In genomic region chr9:31009334-31009733, GRCm38 (mm10) we compare ENCODE assay signal across 34 mouse cellular contexts. TPM values are rescaled to one million over a fixed set of nuclear protein-coding genes. Genes with fewer than 3 reads are reported as not detected.
DNase-seq lines count a peak whose midpoint lies in the region; ATAC-seq and TF ChIP-seq lines count a peak whose summit lies in the region.
"Had no signal": no experiment of that assay in that cellular context is flagged by ENCODE, and none has a peak within 500 bp of the region (broad histone marks: within the 10 kb centered on the region; RNA-seq: fewer than 3 reads in every experiment).

No protein-coding gene starts in this region.

- H3K27me3 ChIP-seq in stomach, postnatal 0 days (ENCODE audit: control insufficient read depth, insufficient read depth, low read length) = no peaks in the 10 kb centered on the region
- no peaks in the 10 kb centered on the region for H3K27me3 ChIP-seq in kidney, embryonic 15.5 days
- H3K27me3 ChIP-seq: embryonic facial prominence, embryonic 15.5 days; forebrain, embryonic 13.5 days; heart, embryonic 12.5 days; limb, embryonic 15.5 days; liver, embryonic 13.5 days; neural tube, embryonic 15.5 days; stomach, embryonic 15.5 days had no signal

- peak overlapping the region; percentile 18; the same call in 1 of the 2 replicates for H3K27ac ChIP-seq in embryonic fibroblast, embryonic 13.5 days (ENCODE audit: insufficient read depth, low read length)
- no peak overlapping the region for H3K27ac ChIP-seq in stomach, postnatal 0 days (replicated peaks)
- no peak overlapping the region for H3K27ac ChIP-seq in kidney, embryonic 15.5 days
- H3K27ac ChIP-seq: embryonic facial prominence, embryonic 10.5 days; embryonic facial prominence, embryonic 15.5 days; forebrain, embryonic 13.5 days; heart, adult 2 months; hindbrain, embryonic 14.5 days; limb, embryonic 10.5 days; limb, embryonic 15.5 days; liver, embryonic 13.5 days; neural tube, embryonic 15.5 days; stomach, embryonic 15.5 days had no signal

- TF ChIP-seq EP300 in stomach, postnatal 0 days (optimal IDR thresholded peaks at IDR 0.05) = no peak

- peaks cover 7% of the 10 kb centered on the region; the same call in 1 of the 2 replicates for H3K4me1 ChIP-seq in embryonic fibroblast, embryonic 13.5 days (ENCODE audit: control insufficient read depth, insufficient read depth, low read length)
- no peaks in the 10 kb centered on the region for H3K4me1 ChIP-seq in stomach, postnatal 0 days (replicated peaks; ENCODE audit: control insufficient read depth, insufficient read depth)
- H3K4me1 ChIP-seq in kidney, embryonic 15.5 days = no peaks in the 10 kb centered on the region
- H3K4me1 ChIP-seq: forebrain, embryonic 13.5 days; limb, embryonic 15.5 days; liver, embryonic 13.5 days; neural tube, embryonic 15.5 days; stomach, embryonic 15.5 days had no signal

- TF ChIP-seq CTCF in embryonic fibroblast, embryonic 13.5 days (IDR thresholded peaks at IDR 0.05; ENCODE audit: borderline replicate concordance, insufficient read depth, low read length) = no peak
- no peak for TF ChIP-seq CTCF in stomach, postnatal 0 days (IDR thresholded peaks at IDR 0.05; ENCODE audit: low read depth)

- WGBS in stomach, postnatal 0 days = 81% methylated on average over 2 of the region's 2 CpGs
- 73% methylated on average over 2 of the region's 2 CpGs for WGBS in kidney, embryonic 15.5 days

- H3K9ac ChIP-seq in stomach, postnatal 0 days (ENCODE audit: low read length) = no peak overlapping the region
- H3K9ac ChIP-seq in kidney, embryonic 15.5 days = no peak overlapping the region
- H3K9ac ChIP-seq: embryonic facial prominence, embryonic 15.5 days; forebrain, embryonic 13.5 days; heart, embryonic 12.5 days; hindbrain, embryonic 14.5 days; limb, embryonic 15.5 days; liver, embryonic 13.5 days; neural tube, embryonic 15.5 days; stomach, embryonic 15.5 days had no signal

- no peak for TF ChIP-seq POLR2A in embryonic fibroblast, embryonic 13.5 days (IDR thresholded peaks at IDR 0.05; ENCODE audit: low read depth, low read length)

- no peak for ATAC-seq in stomach, postnatal 0 days (ENCODE audit: low FRiP score, low TSS enrichment)
- ATAC-seq in kidney, embryonic 15.5 days (replicated peaks; ENCODE audit: low FRiP score) = no peak
- ATAC-seq: activated CD4-positive, CD25-positive, alpha-beta regulatory T cell, adult 4 months; CD4-positive, CD25-positive, alpha-beta regulatory T cell, adult 4 months; forebrain, embryonic 13.5 days; intestine, postnatal 0 days had no signal

- peak; percentile 3 for DNase-seq in heart, adult 11 months
- no peak for DNase-seq in heart, postnatal 36 days
- peak; percentile 18 for DNase-seq in 416B (ENCODE audit: low read depth)
- DNase-seq in NIH3T3 (ENCODE audit: low read depth) = peak; percentile 8
- DNase-seq in cerebellum, adult 18-20 months = no peak
- no peak for DNase-seq in stomach, postnatal 0 days (ENCODE audit: low spot score)
- DNase-seq: adrenal gland, adult 8-10 months; cerebellum, adult 11-12 months; cerebellum, postnatal 14 days; gastrocnemius, postnatal 25 days; heart, adult 2 months; kidney, postnatal 4 days; layer of hippocampus, postnatal 36 days; liver, embryonic 13.5 days; lung, adult 18-20 months; midbrain, embryonic 14.5 days; retina, postnatal 1 day; right cerebral cortex, postnatal 14 days; thymus, postnatal 14 days had no signal

- H3K4me3 ChIP-seq in embryonic fibroblast, embryonic 13.5 days (ENCODE audit: insufficient read depth, low read length) = no peak overlapping the region
- no peak overlapping the region for H3K4me3 ChIP-seq in stomach, postnatal 0 days (ENCODE audit: low read depth, low read length)
- H3K4me3 ChIP-seq in kidney, embryonic 15.5 days (replicated peaks) = no peak overlapping the region
- H3K4me3 ChIP-seq: embryonic facial prominence, embryonic 10.5 days; embryonic facial prominence, embryonic 15.5 days; forebrain, embryonic 13.5 days; heart, adult 2 months; heart, embryonic 12.5 days; limb, embryonic 10.5 days; limb, embryonic 15.5 days; liver, embryonic 13.5 days; neural tube, embryonic 15.5 days; stomach, embryonic 15.5 days had no signal

- no peaks in the 10 kb centered on the region for H3K9me3 ChIP-seq in stomach, postnatal 0 days (ENCODE audit: control insufficient read depth, low read length)
- no peaks in the 10 kb centered on the region for H3K9me3 ChIP-seq in kidney, embryonic 15.5 days (replicated peaks)
- H3K9me3 ChIP-seq: embryonic facial prominence, embryonic 10.5 days; embryonic facial prominence, embryonic 15.5 days; forebrain, embryonic 13.5 days; G1E; heart, embryonic 12.5 days; limb, embryonic 10.5 days; limb, embryonic 15.5 days; liver, embryonic 13.5 days; neural tube, embryonic 15.5 days; stomach, embryonic 15.5 days had no signal

- intact Hi-C loops in heart, postnatal 36 days (cut with DNase I) = no loop called here

- H3K4me2 ChIP-seq in stomach, postnatal 0 days (replicated peaks; ENCODE audit: low read depth) = no peak overlapping the region
- no peak overlapping the region for H3K4me2 ChIP-seq in kidney, embryonic 15.5 days
- H3K4me2 ChIP-seq: embryonic facial prominence, embryonic 15.5 days; forebrain, embryonic 13.5 days; heart, embryonic 12.5 days; hindbrain, embryonic 14.5 days; limb, embryonic 15.5 days; liver, embryonic 13.5 days; neural tube, embryonic 15.5 days; stomach, embryonic 15.5 days had no signal

- no peaks in the 10 kb centered on the region for H3K36me3 ChIP-seq in stomach, postnatal 0 days (ENCODE audit: control insufficient read depth, insufficient read depth, low read length)
- no peaks in the 10 kb centered on the region for H3K36me3 ChIP-seq in kidney, embryonic 15.5 days
- H3K36me3 ChIP-seq: embryonic facial prominence, embryonic 10.5 days; embryonic facial prominence, embryonic 15.5 days; G1E; heart, embryonic 12.5 days; limb, embryonic 10.5 days; limb, embryonic 15.5 days; liver, embryonic 13.5 days; neural tube, embryonic 15.5 days; stomach, embryonic 15.5 days had no signal

RNA-seq across cellular contexts. Expression of gene Zbtb44, which starts 21.1 kb away (rescaled TPM):
- total RNA-seq in heart, postnatal 36 days (2021) = 10 to 100 TPM; 38.0 to 39.8 TPM
- polyA plus RNA-seq in embryonic fibroblast, embryonic 13.5 days (2011; ENCODE audit: insufficient read length, low read depth, missing spikeins) = 16.7 and 21.1 TPM in 2 replicates
- 6.5 and 8.2 TPM in 2 replicates for polyA plus RNA-seq in stomach, postnatal 0 days (2015; fragmentation: Nextera tagmentation; extraction: Ambion mirVana)
- 7.5 and 7.6 TPM in 2 replicates for polyA plus RNA-seq in kidney, embryonic 15.5 days (2015; fragmentation: Nextera tagmentation; extraction: Ambion mirVana)

Comparison
In these comparisons a context has a peak if more than half of its experiments do, and no peak if none do; other contexts are left out.
1. DNase-seq: peak in heart, adult 11 months (single experiment), 416B (single experiment) and NIH3T3 (single experiment); none in heart, postnatal 36 days (0 of 2), cerebellum, adult 18-20 months (0 of 2) and stomach, postnatal 0 days (single experiment).